ENCODE assay signal across 8 mouse cellular contexts in the genomic region with DNA sequence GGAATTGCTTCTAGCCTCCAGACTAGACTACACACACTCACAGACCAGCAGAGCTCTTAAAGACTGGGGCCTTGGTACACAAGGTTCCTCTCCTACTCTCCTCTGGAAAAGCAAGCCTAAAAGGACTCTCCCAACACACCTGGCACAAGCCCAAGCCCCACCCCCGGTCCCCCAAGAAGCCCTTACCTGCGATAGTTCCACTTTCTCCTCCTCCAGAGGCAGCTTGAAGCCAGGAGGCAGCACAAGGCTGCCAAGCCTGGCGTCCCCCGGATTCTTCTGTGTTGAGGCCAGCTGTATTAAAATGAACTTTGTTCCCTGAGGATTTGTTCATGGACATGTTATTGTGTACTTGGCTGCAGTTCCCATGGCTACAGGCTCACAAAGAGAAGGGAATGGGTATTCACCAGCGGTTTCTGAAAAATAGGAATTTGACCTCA. TPM values are rescaled to one million over a fixed set of nuclear protein-coding genes. Genes with fewer than 3 reads are reported as not detected.
DNase-seq lines count a peak whose midpoint lies in the region; ATAC-seq and TF ChIP-seq lines count a peak whose summit lies in the region.

TSS of gene Tmem219 (minus strand) at position 294 of the 437 bp plus-strand sequence.

- intact Hi-C loops in left cerebral cortex, adult 2 months (cut with DNase I), result no loop called here

- no peak within 1 kb of the TSS for H3K9ac ChIP-seq in embryonic facial prominence, embryonic 11.5 days (replicated peaks; ENCODE audit: low read length)
- no peak within 1 kb of the TSS; the same call in 1 of the 2 replicates for H3K9ac ChIP-seq in heart, embryonic 11.5 days (ENCODE audit: low read depth, low read length)
- no peak within 1 kb of the TSS for H3K9ac ChIP-seq in kidney, embryonic 14.5 days (ENCODE audit: low read depth, low read length)
- no peak within 1 kb of the TSS for H3K9ac ChIP-seq in liver, embryonic 16.5 days (ENCODE audit: low read depth, low read length)
- H3K9ac ChIP-seq in neural tube, embryonic 14.5 days (replicated peaks; ENCODE audit: low read depth, low read length), result no peak within 1 kb of the TSS

- 0 out of 2 replicates have a peak, but pooled peaks have one; percentile 48 for ATAC-seq in embryonic facial prominence, embryonic 11.5 days (replicated peaks; ENCODE audit: insufficient number of reproducible peaks, low FRiP score, low TSS enrichment, low read depth)
- ATAC-seq in heart, embryonic 11.5 days (replicated peaks; ENCODE audit: insufficient number of reproducible peaks, low FRiP score, low TSS enrichment), result no peak
- no peak for ATAC-seq in kidney, embryonic 14.5 days (ENCODE audit: low FRiP score, low TSS enrichment)
- peak; percentile 47 for ATAC-seq in liver, embryonic 16.5 days (ENCODE audit: low read depth)
- no peak for ATAC-seq in neural tube, embryonic 14.5 days (ENCODE audit: low read depth)

- H3K36me3 ChIP-seq in embryonic facial prominence, embryonic 11.5 days (replicated peaks; ENCODE audit: control insufficient read depth, insufficient read depth, low read depth, low read length), result no peaks in the 10 kb centered on the region
- no peaks in the 10 kb centered on the region for H3K36me3 ChIP-seq in heart, embryonic 11.5 days (ENCODE audit: control insufficient read depth, insufficient read depth, low read length)
- no peaks in the 10 kb centered on the region for H3K36me3 ChIP-seq in kidney, embryonic 14.5 days (ENCODE audit: control insufficient read depth, insufficient read depth, low read length)
- no peaks in the 10 kb centered on the region for H3K36me3 ChIP-seq in liver, embryonic 16.5 days (ENCODE audit: control insufficient read depth, insufficient read depth)
- H3K36me3 ChIP-seq in neural tube, embryonic 14.5 days (ENCODE audit: control insufficient read depth, insufficient read depth, low read length), result no peaks in the 10 kb centered on the region

- WGBS in embryonic facial prominence, embryonic 11.5 days, result 68% methylated on average over 5 of the region's 5 CpGs
- 56% methylated on average over 5 of the region's 5 CpGs for WGBS in heart, embryonic 11.5 days (ENCODE audit: insufficient replicate concordance)
- 56% methylated on average over 5 of the region's 5 CpGs for WGBS in kidney, embryonic 14.5 days
- WGBS in liver, embryonic 16.5 days (ENCODE audit: insufficient replicate concordance), result 55% methylated on average over 5 of the region's 5 CpGs
- WGBS in neural tube, embryonic 14.5 days, result 20% methylated on average over 5 of the region's 5 CpGs

- TF ChIP-seq CTCF in left cerebral cortex, adult 2 months (IDR thresholded peaks at IDR 0.05), result no peak

- H3K4me3 ChIP-seq in left cerebral cortex, adult 2 months, result no peak within 1 kb of the TSS
- H3K4me3 ChIP-seq in embryonic facial prominence, embryonic 11.5 days (ENCODE audit: low read depth, low read length), result no peak within 1 kb of the TSS
- H3K4me3 ChIP-seq in heart, embryonic 11.5 days (ENCODE audit: low read depth, low read length), result no peak within 1 kb of the TSS
- no peak within 1 kb of the TSS for H3K4me3 ChIP-seq in kidney, embryonic 14.5 days (ENCODE audit: low read length)
- peak within 1 kb of the TSS; percentile 32 for H3K4me3 ChIP-seq in liver, embryonic 16.5 days (ENCODE audit: low read depth, low read length)
- H3K4me3 ChIP-seq in neural tube, embryonic 14.5 days (ENCODE audit: low read depth, low read length), result no peak within 1 kb of the TSS

- H3K27ac ChIP-seq in left cerebral cortex, adult 2 months, result peak within 1 kb of the TSS; percentile 77
- H3K27ac ChIP-seq in embryonic facial prominence, embryonic 11.5 days (replicated peaks; ENCODE audit: low read depth, low read length), result no peak within 1 kb of the TSS
- H3K27ac ChIP-seq in heart, embryonic 11.5 days (ENCODE audit: low read depth, low read length), result no peak within 1 kb of the TSS
- H3K27ac ChIP-seq in kidney, embryonic 14.5 days (ENCODE audit: low read depth, low read length), result 0 out of 2 replicates have a peak within 1 kb of the TSS, but pooled peaks have one; percentile 7
- 0 out of 2 replicates have a peak within 1 kb of the TSS, but pooled peaks have one; percentile 27 for H3K27ac ChIP-seq in liver, embryonic 16.5 days (ENCODE audit: low read length)
- H3K27ac ChIP-seq in neural tube, embryonic 14.5 days (ENCODE audit: low read depth, low read length), result no peak within 1 kb of the TSS

- no peaks in the 10 kb centered on the region for H3K27me3 ChIP-seq in embryonic facial prominence, embryonic 11.5 days (ENCODE audit: control insufficient read depth, insufficient read depth, low read length)
- H3K27me3 ChIP-seq in heart, embryonic 11.5 days (ENCODE audit: control insufficient read depth, insufficient read depth, low read length), result no peaks in the 10 kb centered on the region
- no peaks in the 10 kb centered on the region for H3K27me3 ChIP-seq in kidney, embryonic 14.5 days (ENCODE audit: control insufficient read depth, insufficient read depth, low read length)
- no peaks in the 10 kb centered on the region for H3K27me3 ChIP-seq in liver, embryonic 16.5 days (ENCODE audit: control insufficient read depth, insufficient read depth, low read depth, low read length)
- H3K27me3 ChIP-seq in neural tube, embryonic 14.5 days (ENCODE audit: control insufficient read depth, insufficient read depth, low read length), result no peaks in the 10 kb centered on the region

- no peaks in the 10 kb centered on the region for H3K9me3 ChIP-seq in embryonic facial prominence, embryonic 11.5 days (replicated peaks; ENCODE audit: control insufficient read depth, low read length)
- H3K9me3 ChIP-seq in heart, embryonic 11.5 days (replicated peaks; ENCODE audit: control insufficient read depth, low read length), result no peaks in the 10 kb centered on the region
- H3K9me3 ChIP-seq in kidney, embryonic 14.5 days (ENCODE audit: control insufficient read depth, low read length), result no peaks in the 10 kb centered on the region
- H3K9me3 ChIP-seq in liver, embryonic 16.5 days (replicated peaks; ENCODE audit: control insufficient read depth, low read length), result no peaks in the 10 kb centered on the region
- H3K9me3 ChIP-seq in neural tube, embryonic 14.5 days (ENCODE audit: control insufficient read depth, low read length), result no peaks in the 10 kb centered on the region

- no peak within 1 kb of the TSS for H3K4me2 ChIP-seq in embryonic facial prominence, embryonic 11.5 days (ENCODE audit: low read depth, low read length)
- H3K4me2 ChIP-seq in heart, embryonic 11.5 days, result no peak within 1 kb of the TSS
- no peak within 1 kb of the TSS for H3K4me2 ChIP-seq in kidney, embryonic 14.5 days (replicated peaks; ENCODE audit: low read depth, low read length)
- peak within 1 kb of the TSS; percentile 27; the same call in 1 of the 2 replicates for H3K4me2 ChIP-seq in liver, embryonic 16.5 days (ENCODE audit: low read depth, low read length)
- H3K4me2 ChIP-seq in neural tube, embryonic 14.5 days (ENCODE audit: low read depth, low read length), result no peak within 1 kb of the TSS

- no peaks in the 10 kb centered on the region for H3K4me1 ChIP-seq in embryonic facial prominence, embryonic 11.5 days (ENCODE audit: control insufficient read depth, insufficient read depth, low read length)
- no peaks in the 10 kb centered on the region for H3K4me1 ChIP-seq in heart, embryonic 11.5 days (ENCODE audit: control insufficient read depth, insufficient read depth, low read length)
- no peaks in the 10 kb centered on the region for H3K4me1 ChIP-seq in kidney, embryonic 14.5 days (ENCODE audit: control insufficient read depth, insufficient read depth, low read length)
- peaks cover 16% of the 10 kb centered on the region for H3K4me1 ChIP-seq in liver, embryonic 16.5 days (ENCODE audit: control insufficient read depth, low read depth, low read length)
- 0 out of 2 replicates have a peak, but pooled peaks cover 5% of the 10 kb centered on the region for H3K4me1 ChIP-seq in neural tube, embryonic 14.5 days (ENCODE audit: control insufficient read depth, insufficient read depth, low read length)

- no peak for DNase-seq in left cerebral cortex, adult 2 months (ENCODE audit: extremely low spot score in 1 of 2, low spot score in 2 of 2)
- DNase-seq in left cerebral cortex, adult 11 months (ENCODE audit: low spot score), result no peak
- peak; percentile 15 for DNase-seq in embryonic facial prominence, embryonic 11.5 days (ENCODE audit: low spot score)
- no peak for DNase-seq in thymus, postnatal 10 days (ENCODE audit: low spot score in 2 of 2)

RNA-seq across cellular contexts. Expression of gene Tmem219, which starts in this region (rescaled TPM):
- 10 to 100 TPM; 17.3 to 22.0 TPM for total RNA-seq in left cerebral cortex, adult 2 months (2021)
- polyA plus RNA-seq in embryonic facial prominence, embryonic 11.5 days (2014; fragmentation: Nextera tagmentation; extraction: Ambion mirVana), result 15.8 and 18.4 TPM in 2 replicates
- polyA plus RNA-seq in heart, embryonic 11.5 days (2014; fragmentation: Nextera tagmentation; extraction: Ambion mirVana), result 13.5 and 18.3 TPM in 2 replicates
- polyA plus RNA-seq in kidney, embryonic 14.5 days (2014; fragmentation: Nextera tagmentation; extraction: Ambion mirVana), result 27.4 and 30.5 TPM in 2 replicates
- polyA plus RNA-seq in liver, embryonic 16.5 days (2015; fragmentation: Nextera tagmentation; extraction: Ambion mirVana), result 18.7 and 20.0 TPM in 2 replicates
- polyA plus RNA-seq in neural tube, embryonic 14.5 days (2014; fragmentation: Nextera tagmentation; extraction: Ambion mirVana), result 29.4 and 32.2 TPM in 2 replicates

Comparison
In these comparisons a context has a peak if more than half of its experiments do, and no peak if none do; other contexts are left out.
1. H3K27ac ChIP-seq: peak in left cerebral cortex, adult 2 months (single experiment), kidney, embryonic 14.5 days (single experiment) and liver, embryonic 16.5 days (single experiment); none in embryonic facial prominence, embryonic 11.5 days (single experiment), heart, embryonic 11.5 days (single experiment) and neural tube, embryonic 14.5 days (single experiment).
2. ATAC-seq: peak in embryonic facial prominence, embryonic 11.5 days (single experiment) and liver, embryonic 16.5 days (single experiment); none in heart, embryonic 11.5 days (single experiment), kidney, embryonic 14.5 days (single experiment) and neural tube, embryonic 14.5 days (single experiment).